Mouse (Mus musculus) liver, postnatal 0 days (tissue): Measurements from ENCODE around the gene Zfp619. TPM values are rescaled to one million over a fixed set of nuclear protein-coding genes. Genes with fewer than 3 reads are reported as not detected.
"Not testable (repeated sequence)": the region's sequence is repeated elsewhere in the genome, so short reads cannot be mapped to it uniquely, and the experiment has no call there.

Source experiments
- ATAC-seq: fragments of 200-750 bp; cut with Nextera tagmentation; 2 replicates; pipeline ENCODE4 v1.8.0; 2017; ENCODE audit warnings: mild to moderate bottlenecking, moderate library complexity
- DNase-seq: peaks from one replicate; pipeline ENCODE4 v3.0.0-alpha.2; 2016
- H3K27ac ChIP-seq: fragments of 300-500 bp; sonication (generic); 2 replicates; pipeline ENCODE4 v1.5.1; 2014; ENCODE audit warnings: antibody characterized with exemption, moderate library complexity, mild to moderate bottlenecking, low read depth
- H3K27me3 ChIP-seq: fragments of 300-500 bp; sonication (generic); 2 replicates; pipeline ENCODE4 v1.6.1; 2014; ENCODE audit warnings: low read length, control low read depth, mixed read lengths; ENCODE audit not compliant: insufficient read depth
- H3K36me3 ChIP-seq: fragments of 300-500 bp; sonication (generic); replicated peaks from 2 replicates; pipeline ENCODE4 v1.6.1; 2014; ENCODE audit warnings: mild to moderate bottlenecking, control low read depth, low read length, moderate library complexity, mixed read lengths; ENCODE audit not compliant: insufficient read depth
- H3K4me1 ChIP-seq: fragments of 300-500 bp; sonication (generic); 2 replicates; pipeline ENCODE4 v1.6.1; 2014; ENCODE audit warnings: antibody characterized with exemption, mild to moderate bottlenecking, control low read depth; ENCODE audit not compliant: insufficient read depth
- H3K4me2 ChIP-seq: fragments of 300-500 bp; sonication (generic); 2 replicates; pipeline ENCODE4 v1.6.1; 2014; ENCODE audit warnings: low read depth, mild to moderate bottlenecking, low read length, moderate library complexity, mixed read lengths
- H3K4me3 ChIP-seq: fragments of 300-500 bp; sonication (generic); 2 replicates; pipeline ENCODE4 v1.5.1; 2014; ENCODE audit warnings: low read depth, low read length
- H3K9ac ChIP-seq: fragments of 300-500 bp; sonication (generic); replicated peaks from 2 replicates; pipeline ENCODE4 v1.6.1; 2014; ENCODE audit warnings: mild to moderate bottlenecking, moderate library complexity
- H3K9me3 ChIP-seq: fragments of 300-500 bp; sonication (generic); 2 replicates; pipeline ENCODE4 v1.6.1; 2016; ENCODE audit warnings: mild to moderate bottlenecking, control low read depth, low read length, mixed read lengths
- CTCF ChIP-seq: sonication (generic); IDR thresholded peaks from 2 replicates; pipeline ENCODE4 v1.5.1; 2016; ENCODE audit warnings: antibody characterized with exemption, low read depth
- EP300 ChIP-seq: IDR thresholded peaks from 2 replicates; pipeline ENCODE4 v1.6.1; 2016; ENCODE audit warnings: antibody characterized with exemption, low read depth, mild to moderate bottlenecking
- WGBS: fragments of 180-500 bp; shearing (Covaris S2); extraction: QIAGEN DNeasy Blood & Tissue Kit; methylation state at CpG from one replicate; pipeline ENCODE4 v1.1.7; 2014; ENCODE audit not compliant: insufficient replicate concordance; 5-methylcytosine and 5-hydroxymethylcytosine counted together
- polyA plus RNA-seq: library from polyadenylated mRNA; unstranded; fragments of >200 nt; fragmentation: Nextera tagmentation; extraction: Ambion mirVana; gene quantifications from 2 replicates; pipeline ENCODE4 v1.2.1, GENCODE M21; 2015

Gene Zfp619
- polyA plus RNA-seq, 1 experiment from 2014 or later: 0.16 TPM

DNA sequence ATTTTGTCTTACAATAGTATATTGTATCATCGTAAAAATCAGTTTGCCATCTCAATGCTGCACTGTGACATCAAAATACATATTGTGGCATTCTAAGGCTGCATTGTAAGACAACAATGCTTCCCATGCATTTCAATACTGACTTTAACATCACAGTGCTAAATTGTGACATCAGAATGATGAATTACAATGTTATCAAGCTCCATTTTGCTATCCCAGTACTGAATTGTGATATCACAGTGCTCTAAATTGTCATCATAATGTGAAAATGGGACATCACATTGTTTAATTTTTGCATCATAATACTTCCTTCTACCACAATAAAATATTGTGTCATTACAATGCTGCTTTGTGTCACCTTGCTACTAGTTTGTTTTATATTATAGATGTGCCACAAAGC lies 70.5 kb downstream of the Zfp619 start:
- no peak for TF ChIP-seq EP300
- no peak for TF ChIP-seq CTCF
- WGBS: 79% methylated on average over 1 of the region's 1 CpGs
- Histone ChIP-seq H3K4me1 (no peaks in the 10 kb centered on the region), H3K27me3 (no peaks in the 10 kb centered on the region), H3K9me3 (no peaks in the 10 kb centered on the region), H3K27ac (no peak overlapping the region), H3K4me2 (0 out of 2 replicates have a peak overlapping the region, but pooled peaks have one; percentile 64), H3K4me3 (no peak overlapping the region), H3K9ac (no peak overlapping the region), H3K36me3 (no peaks in the 10 kb centered on the region)
- ATAC-seq: no peak
- no peak for DNase-seq

DNA sequence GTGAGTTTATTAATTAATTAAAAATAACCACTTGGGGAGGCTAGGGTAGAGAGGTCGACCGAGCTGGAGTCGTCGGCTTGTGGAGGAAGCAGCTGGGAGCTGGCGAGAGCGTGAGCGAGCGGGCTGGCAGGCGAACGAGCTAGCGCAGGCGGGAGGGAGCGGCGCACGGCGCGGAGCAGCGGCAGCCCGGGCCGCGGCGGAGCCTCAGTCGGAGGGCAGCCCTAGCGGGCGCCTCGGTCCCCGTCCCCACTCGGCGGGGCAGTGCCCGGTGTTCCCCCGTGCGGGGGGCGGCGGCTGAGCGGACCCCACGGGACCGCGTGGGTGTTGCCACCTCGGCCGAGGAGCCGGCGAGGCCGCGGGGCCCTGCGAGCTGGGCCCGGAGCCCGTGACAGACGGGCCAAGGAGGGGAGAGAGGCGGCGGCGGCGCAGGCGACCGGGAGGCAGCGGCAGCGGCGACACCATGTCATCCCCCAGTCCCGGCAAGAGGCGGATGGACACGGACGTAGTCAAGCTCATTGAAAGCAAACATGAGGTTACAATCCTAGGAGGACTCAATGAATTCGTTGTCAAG lies 71.0 kb downstream of the Zfp619 start:
- 2% methylated on average over 32 of the region's 62 CpGs for WGBS
- Histone ChIP-seq H3K4me3 (peak overlapping the region; percentile 41), H3K9ac (peak overlapping the region; percentile 16; the same call in 1 of the 2 replicates), H3K4me2 (peak overlapping the region; percentile 64)
- H3K27ac ChIP-seq, H3K36me3 ChIP-seq, H3K4me1 ChIP-seq, H3K27me3 ChIP-seq, H3K9me3 ChIP-seq: not testable (repeated sequence)
- DNase-seq (peak; percentile 26), ATAC-seq (peak; percentile 86)

DNA sequence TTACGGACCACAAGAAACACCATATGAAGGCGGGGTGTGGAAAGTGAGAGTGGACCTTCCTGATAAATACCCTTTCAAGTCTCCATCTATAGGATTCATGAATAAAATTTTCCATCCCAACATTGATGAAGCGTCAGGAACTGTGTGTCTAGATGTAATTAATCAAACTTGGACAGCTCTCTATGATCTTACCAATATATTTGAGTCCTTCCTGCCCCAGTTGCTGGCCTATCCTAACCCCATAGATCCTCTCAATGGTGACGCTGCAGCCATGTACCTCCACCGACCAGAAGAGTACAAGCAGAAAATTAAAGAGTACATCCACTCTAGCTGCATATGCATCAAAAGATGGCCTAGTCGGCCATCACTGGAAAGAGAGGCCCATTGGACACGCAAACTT lies 71.5 kb downstream of the Zfp619 start:
- H3K9ac ChIP-seq, H3K4me3 ChIP-seq, H3K9me3 ChIP-seq, H3K27me3 ChIP-seq, H3K4me1 ChIP-seq, H3K36me3 ChIP-seq, ATAC-seq, H3K27ac ChIP-seq, DNase-seq: not testable (repeated sequence)
- H3K4me2 ChIP-seq: peak overlapping the region; percentile 64
- WGBS: 47% methylated on average over 7 of the region's 7 CpGs

Other genes with a start within 250 kb of the Zfp619 start
- gene Gm5114, start 104.6 kb upstream of the Zfp619 start, polyA plus RNA-seq: not detected in 2 replicates